Mouse (Mus musculus) G1E (cell line): ENCODE results near the gene St6gal1. TPM values are rescaled to one million over a fixed set of nuclear protein-coding genes. Genes with fewer than 3 reads are reported as not detected.

Source experiments
- ATAC-seq: 2 replicates; pipeline ENCODE4 v1.8.0; 2016; ENCODE audit warnings: mild to moderate bottlenecking; ENCODE audit not compliant: insufficient number of reproducible peaks, poor library complexity, low FRiP score, severe bottlenecking; ENCODE audit errors: extremely low read depth
- DNase-seq: peaks from one replicate; pipeline ENCODE4 v3.0.0; 2012; ENCODE audit warnings: low spot score
- H3K27me3 ChIP-seq: 2 replicates; pipeline ENCODE4 v1.6.1; 2012; ENCODE audit warnings: mild to moderate bottlenecking, low read length, inconsistent platforms; ENCODE audit not compliant: insufficient read depth
- H3K36me3 ChIP-seq: replicated peaks from 2 replicates; pipeline ENCODE3; 2012; ENCODE audit warnings: mild to moderate bottlenecking, inconsistent platforms
- H3K4me1 ChIP-seq: 2 replicates; pipeline ENCODE4 v1.6.1; 2012; ENCODE audit warnings: low read depth, low read length, inconsistent platforms, mixed read lengths; ENCODE audit not compliant: insufficient read depth
- H3K4me3 ChIP-seq: 2 replicates; pipeline ENCODE4 v1.5.1; 2012; ENCODE audit warnings: low read depth, mild to moderate bottlenecking, inconsistent platforms, low read length, moderate library complexity, mixed read lengths
- H3K9me3 ChIP-seq: replicated peaks from 2 replicates; pipeline ENCODE4 v1.6.1; 2012; ENCODE audit warnings: inconsistent platforms
- CTCF ChIP-seq: IDR thresholded peaks from 2 replicates; pipeline ENCODE4 v1.5.1; 2012; ENCODE audit warnings: low read depth, low read length, inconsistent platforms, mixed read lengths
- GATA1 ChIP-seq: IDR thresholded peaks from 2 replicates; pipeline ENCODE4 v1.6.1; 2012; ENCODE audit warnings: borderline replicate concordance, low read length, inconsistent platforms, mixed read lengths
- GATA2 ChIP-seq: IDR thresholded peaks from 2 replicates; pipeline ENCODE4 v1.6.1; 2012; ENCODE audit warnings: low read depth, low read length, inconsistent platforms, borderline replicate concordance
- POLR2AphosphoS5 ChIP-seq: IDR thresholded peaks from 2 replicates; pipeline ENCODE4 v1.6.1; 2012; ENCODE audit warnings: low read depth, low read length, inconsistent platforms; ENCODE audit not compliant: insufficient replicate concordance
- TAL1 ChIP-seq: conservative IDR thresholded peaks from 2 replicates; pipeline ENCODE4 v1.6.1; 2012; ENCODE audit warnings: low read depth, low read length, inconsistent platforms, mixed read lengths
- polyA plus RNA-seq: library from polyadenylated mRNA; stranded (reverse); fragments of >175 nt; gene quantifications from 2 replicates; pipeline ENCODE4 v1.2.3, GENCODE M21; 2012
- total RNA-seq, 2 experiments: library from RNA; stranded (forward) in 1 of 2; stranded (reverse) in 1 of 2; fragments of 200-1000 nt in 1 of 2; fragments of >200 nt in 1 of 2; fragmentation: Nextera tagmentation in 1 of 2; gene quantifications; 2 replicates each; pipeline ENCODE4 v1.2.3; 2014 to 2017

The St6gal1 gene
- total and polyA plus RNA-seq, 3 experiments = 0.24 to 4.0 (median 3.0) TPM

GRCm38 (mm10) chr16:23181487-23181886 lies 43.1 kb upstream of the St6gal1 start:
- Histone ChIP-seq H3K36me3 (no peaks in the 10 kb centered on the region), H3K4me3 (no peak overlapping the region), H3K27me3 (no peaks in the 10 kb centered on the region), H3K4me1 (peaks cover 3% of the 10 kb centered on the region; the same call in 1 of the 2 replicates), H3K9me3 (no peaks in the 10 kb centered on the region)
- TF ChIP-seq TAL1 = no peak
- no peak for TF ChIP-seq POLR2AphosphoS5
- TF ChIP-seq GATA1 = no peak
- TF ChIP-seq GATA2 = no peak
- no peak for TF ChIP-seq CTCF
- ATAC-seq (peak; percentile 52), DNase-seq (no peak)

DNA sequence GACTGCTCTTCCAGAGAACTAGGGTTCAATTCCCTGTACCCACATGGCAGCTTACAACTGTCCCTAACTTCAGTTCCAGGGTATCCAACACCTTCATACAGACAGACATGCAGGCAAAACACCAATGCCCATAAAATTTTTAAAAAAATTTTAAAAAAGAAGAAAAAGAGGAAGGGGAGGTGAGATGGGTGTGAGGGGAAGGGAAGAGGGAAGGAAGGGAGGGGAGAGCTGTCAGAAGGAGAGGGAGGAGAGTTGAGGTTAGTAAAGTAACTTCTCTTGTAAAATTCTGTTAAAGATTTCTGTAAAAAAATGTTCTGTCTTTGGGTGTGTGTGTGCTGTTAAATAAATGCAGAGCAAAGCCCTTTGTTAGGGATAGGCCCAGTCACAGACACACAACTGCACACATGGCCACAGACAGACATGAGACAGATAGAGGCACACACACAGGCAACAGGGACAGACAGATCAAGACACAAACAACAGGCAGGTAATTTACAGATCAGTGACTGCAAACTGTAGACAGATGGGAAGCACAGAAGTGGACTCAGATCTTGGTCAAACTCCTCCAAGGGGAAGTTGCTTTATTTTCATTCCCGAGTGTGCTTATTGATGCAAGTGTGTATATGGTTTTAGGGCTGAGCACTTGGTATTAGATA lies 42.5 kb upstream of the St6gal1 start:
- DNase-seq (no peak), ATAC-seq (no peak)
- no peaks in the 10 kb centered on the region for H3K9me3 ChIP-seq
- no peaks in the 10 kb centered on the region for H3K27me3 ChIP-seq
- peaks cover 2% of the 10 kb centered on the region; the same call in 1 of the 2 replicates for H3K4me1 ChIP-seq
- no peaks in the 10 kb centered on the region for H3K36me3 ChIP-seq
- H3K4me3 ChIP-seq = no peak overlapping the region
- TF ChIP-seq POLR2AphosphoS5 (no peak), GATA2 (no peak)

GRCm38 (mm10) chr16:23185824-23186223 lies 38.7 kb upstream of the St6gal1 start:
- no peak for DNase-seq
- Histone ChIP-seq H3K9me3 (no peaks in the 10 kb centered on the region), H3K4me3 (no peak overlapping the region), H3K27me3 (no peaks in the 10 kb centered on the region), H3K4me1 (peaks cover 2% of the 10 kb centered on the region; the same call in 1 of the 2 replicates), H3K36me3 (no peaks in the 10 kb centered on the region)
- no peak for ATAC-seq
- no peak for TF ChIP-seq POLR2AphosphoS5
- no peak for TF ChIP-seq TAL1
- no peak for TF ChIP-seq CTCF
- TF ChIP-seq GATA2 = no peak
- no peak for TF ChIP-seq GATA1

DNA sequence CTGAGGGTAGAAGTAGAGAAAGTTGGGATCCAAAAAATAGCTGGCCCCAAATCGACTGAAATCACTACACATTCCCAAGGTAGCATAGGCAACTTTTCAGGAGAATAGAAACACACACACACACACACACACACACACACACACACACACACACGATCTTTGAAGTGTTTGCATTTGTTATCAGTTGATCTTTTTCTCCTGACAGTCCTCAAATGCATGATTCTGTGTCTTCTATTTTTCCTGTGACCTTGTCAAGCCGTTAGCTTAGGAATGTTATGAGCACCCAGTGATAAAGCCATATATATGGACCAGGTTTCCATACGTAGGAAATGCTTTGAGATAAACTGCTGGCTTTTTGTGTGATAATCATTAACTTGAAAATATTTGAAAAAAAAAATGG lies 38.1 kb upstream of the St6gal1 start:
- H3K9me3 ChIP-seq = no peaks in the 10 kb centered on the region
- TF ChIP-seq GATA2 (no peak), POLR2AphosphoS5 (no peak), CTCF (no peak)
- H3K36me3 ChIP-seq = no peaks in the 10 kb centered on the region
- H3K4me3 ChIP-seq = no peak overlapping the region
- no peaks in the 10 kb centered on the region for H3K27me3 ChIP-seq
- no peak for ATAC-seq
- 0 out of 2 replicates have a peak, but pooled peaks cover 2% of the 10 kb centered on the region for H3K4me1 ChIP-seq
- no peak for DNase-seq

DNA sequence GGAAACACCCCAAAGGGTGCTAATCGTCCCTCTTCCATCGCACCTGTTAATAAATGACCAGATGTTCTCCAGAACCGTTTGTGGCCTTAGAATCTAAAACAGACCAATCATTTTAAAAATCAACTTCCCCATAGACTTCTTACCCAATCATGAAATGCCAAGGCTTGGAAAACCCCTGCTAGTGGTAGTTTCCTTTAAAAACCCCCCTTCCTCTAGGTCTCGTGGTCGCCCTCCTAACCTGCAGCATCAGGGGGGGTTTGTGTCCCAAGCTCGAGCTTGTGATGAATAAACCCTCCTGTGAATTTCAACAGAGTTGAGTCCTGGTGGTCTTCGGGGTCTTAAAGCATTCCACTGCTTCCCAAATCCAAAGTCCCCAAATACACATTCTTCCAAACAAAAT lies 36.6 kb upstream of the St6gal1 start:
- DNase-seq (no peak), ATAC-seq (no peak)
- 0 out of 2 replicates have a peak, but pooled peaks cover 2% of the 10 kb centered on the region for H3K4me1 ChIP-seq
- TF ChIP-seq CTCF (no peak), GATA2 (no peak), POLR2AphosphoS5 (no peak), TAL1 (no peak), GATA1 (no peak)
- no peak overlapping the region for H3K4me3 ChIP-seq
- H3K27me3 ChIP-seq = peaks cover 4% of the 10 kb centered on the region; the same call in 1 of the 2 replicates
- H3K9me3 ChIP-seq = no peaks in the 10 kb centered on the region
- no peaks in the 10 kb centered on the region for H3K36me3 ChIP-seq

DNA sequence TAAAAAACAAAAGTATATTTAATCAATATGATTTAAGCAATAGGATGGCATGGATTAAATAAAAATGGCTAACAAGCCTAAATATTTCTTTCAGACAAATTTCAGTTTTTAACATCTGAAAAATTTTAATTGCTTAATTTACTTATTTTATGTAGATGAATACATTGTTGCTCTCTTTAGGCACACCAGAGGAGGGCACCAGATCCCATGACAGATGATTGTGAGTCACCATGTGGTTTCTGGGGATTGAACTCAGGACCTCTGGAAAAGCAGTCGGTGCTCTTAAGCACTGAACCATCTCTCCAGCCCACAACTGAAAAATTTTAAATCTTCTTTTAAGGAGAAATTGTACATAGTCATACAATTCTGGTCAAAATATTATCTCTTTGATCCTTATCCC lies 34.9 kb upstream of the St6gal1 start:
- Histone ChIP-seq H3K4me3 (no peak overlapping the region), H3K9me3 (no peaks in the 10 kb centered on the region), H3K36me3 (no peaks in the 10 kb centered on the region), H3K4me1 (0 out of 2 replicates have a peak, but pooled peaks cover 2% of the 10 kb centered on the region), H3K27me3 (peaks cover 4% of the 10 kb centered on the region; the same call in 1 of the 2 replicates)
- no peak for DNase-seq
- no peak for ATAC-seq
- TF ChIP-seq GATA2 (no peak), CTCF (no peak), GATA1 (no peak), TAL1 (no peak), POLR2AphosphoS5 (no peak)
